Mouse (Mus musculus) c-Kit-negative CD71-positive TER-119-positive erythroid progenitor cells, embryonic 14.5 days (primary cell): ENCODE results near the gene AC109138.7.

ENCODE experiments used
- DNase-seq: peaks from one replicate; pipeline ENCODE4 v3.0.0-alpha.2; 2013; ENCODE audit warnings: low read depth, low spot score

Gene AC109138.7

DNA sequence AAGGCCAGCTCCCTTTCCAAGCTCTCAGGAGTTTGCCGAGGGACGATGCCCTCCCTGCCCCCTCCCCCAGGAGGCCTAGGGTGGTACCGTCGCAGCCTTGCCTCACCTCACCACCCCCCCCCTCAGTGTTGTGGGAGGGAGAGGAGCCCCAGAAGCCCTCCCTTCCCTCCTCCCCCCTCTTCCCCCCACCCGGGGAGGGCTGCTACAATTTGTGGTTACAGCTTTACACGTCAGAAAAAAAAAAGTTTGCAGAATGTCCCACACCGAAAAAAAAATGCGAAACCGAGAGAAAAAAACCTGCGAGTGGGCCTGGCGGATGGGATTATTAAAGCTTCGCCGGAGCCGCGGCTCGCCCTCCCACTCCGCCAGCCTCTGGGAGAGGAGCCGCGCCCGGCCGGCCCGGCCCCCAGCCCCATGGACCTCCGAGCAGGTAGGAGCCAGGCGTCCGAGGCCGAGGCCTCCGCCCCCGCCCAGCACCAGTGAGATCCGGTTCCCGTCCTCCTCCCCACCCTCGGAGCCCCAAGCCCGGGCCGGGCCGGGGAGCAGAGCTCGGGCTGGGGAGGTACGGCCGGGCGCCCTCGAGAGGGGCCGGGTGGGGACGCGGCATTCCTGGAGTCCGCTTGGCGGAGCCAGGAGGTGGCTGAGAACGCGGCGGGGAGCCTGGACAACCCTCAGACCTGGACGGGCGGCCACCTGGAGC, at the start of gene AC109138.7, which contains the start of gene Clcf1:
Gene AC109138.7 (plus strand): TSS at position 287 of the 700 bp plus-strand sequence.
Gene Clcf1 (plus strand): TSS at position 168 of the 700 bp plus-strand sequence.
- no peak for DNase-seq

- DNase-seq: no peak
Measured at GRCm38 (mm10) chr19:4164721-4165120, 49.4 kb upstream of the AC109138.7 start.

- DNase-seq: no peak
Measured at GRCm38 (mm10) chr19:4166678-4167476, 47.3 kb upstream of the AC109138.7 start.

DNA sequence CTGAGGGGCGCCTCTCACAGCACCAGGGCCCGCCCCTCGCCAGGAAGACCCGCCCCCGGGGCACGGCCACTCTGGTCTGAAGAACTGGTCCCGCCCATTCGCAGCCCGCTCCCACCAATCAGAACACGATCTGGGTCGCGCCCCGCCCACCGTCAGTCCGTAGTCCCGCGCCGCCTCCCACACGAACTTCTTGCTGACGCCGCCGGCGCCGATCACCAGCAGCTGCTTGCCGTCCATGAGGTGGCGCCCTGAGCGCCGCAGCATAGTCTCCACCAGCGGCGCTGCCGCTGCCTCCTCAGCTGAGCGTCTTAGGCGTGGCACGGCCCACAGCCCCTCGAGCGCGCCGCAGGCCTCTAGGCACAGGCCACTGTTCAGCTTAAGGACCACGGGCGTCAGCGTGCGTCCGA, 44.8 kb upstream of the AC109138.7 start:
- peak; percentile 95 for DNase-seq

- no peak for DNase-seq
Measured at GRCm38 (mm10) chr19:4169810-4170209, 44.3 kb upstream of the AC109138.7 start.

DNA sequence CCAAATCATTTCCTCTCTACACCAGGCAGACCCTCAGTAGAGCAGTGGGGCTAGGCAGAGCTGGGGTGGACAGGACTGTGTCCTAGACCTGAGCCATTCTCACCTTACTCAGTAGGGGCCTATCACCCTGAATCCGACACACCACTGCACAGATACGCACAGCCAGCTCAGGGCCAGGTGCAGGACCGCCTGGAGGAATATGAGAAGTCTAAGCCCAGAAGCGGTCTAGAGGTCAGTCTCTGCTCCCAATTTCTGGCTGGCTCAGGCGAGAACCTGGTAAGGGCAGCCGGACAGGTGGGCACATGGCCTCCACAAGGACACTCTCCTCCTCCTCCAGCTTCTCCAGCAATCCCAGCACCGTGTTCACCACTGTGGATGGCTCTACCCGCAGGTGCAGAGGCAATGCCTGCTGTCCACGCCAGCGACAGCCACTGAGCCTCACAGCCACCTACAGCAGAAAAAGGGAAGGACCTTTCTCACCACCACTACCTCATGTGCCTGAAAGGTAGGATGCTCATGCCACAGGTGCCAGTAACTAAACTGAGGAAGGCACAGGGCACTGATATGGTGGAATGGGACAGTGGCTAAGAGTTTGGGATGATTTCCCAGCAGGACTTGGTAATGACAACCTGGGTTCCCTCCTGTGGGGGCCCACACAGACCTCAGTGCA, 43.3 kb upstream of the AC109138.7 start:
- DNase-seq: no peak

GRCm38 (mm10) chr19:4171393-4172290, 42.5 kb upstream of the AC109138.7 start:
- no peak for DNase-seq

DNA sequence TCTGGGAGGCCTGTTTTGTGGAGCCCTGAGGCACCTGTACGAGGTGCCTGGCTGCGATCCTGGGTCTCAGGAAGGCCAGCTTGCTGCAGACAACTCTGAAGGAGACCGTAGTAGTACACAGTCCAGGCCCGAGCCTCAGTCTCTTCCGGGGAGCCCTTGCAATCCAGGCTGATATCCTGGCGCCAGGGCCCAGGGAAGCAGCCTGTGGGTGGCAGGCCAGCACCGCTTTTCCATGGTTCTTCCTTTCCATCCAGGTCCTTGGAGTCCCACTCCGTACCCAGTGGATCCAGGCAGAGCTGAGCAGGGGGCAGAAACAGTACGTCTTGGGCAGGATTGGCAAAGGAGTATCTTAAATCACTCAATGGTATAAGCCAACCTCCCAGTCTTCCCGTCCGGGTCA, 41.2 kb upstream of the AC109138.7 start:
- no peak for DNase-seq

GRCm38 (mm10) chr19:4175368-4175947, 38.7 kb upstream of the AC109138.7 start, which contains the start of gene Carns1:
TSS of gene Carns1 (minus strand) at chr19:4175479.
- no peak for DNase-seq

DNA sequence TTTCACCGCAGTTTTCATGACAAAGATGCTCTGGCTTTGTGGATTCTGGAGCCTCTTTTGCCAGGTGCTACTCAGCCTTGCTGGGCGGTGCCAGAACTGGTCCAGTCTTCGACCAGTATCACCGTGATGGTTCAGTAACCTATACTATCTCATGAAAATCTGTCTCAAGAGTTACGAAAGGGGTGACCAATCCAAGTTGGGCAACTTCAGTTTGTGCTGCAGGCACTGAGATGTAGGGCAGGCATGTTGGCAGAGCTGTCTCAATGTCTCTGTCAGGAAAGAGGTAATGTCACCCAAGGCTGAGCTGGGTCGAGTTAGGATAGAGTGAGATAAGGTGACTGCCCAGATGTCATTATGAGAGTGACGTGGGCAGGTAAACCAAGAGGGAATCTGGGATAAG, 33.7 kb upstream of the AC109138.7 start:
- no peak for DNase-seq

DNA sequence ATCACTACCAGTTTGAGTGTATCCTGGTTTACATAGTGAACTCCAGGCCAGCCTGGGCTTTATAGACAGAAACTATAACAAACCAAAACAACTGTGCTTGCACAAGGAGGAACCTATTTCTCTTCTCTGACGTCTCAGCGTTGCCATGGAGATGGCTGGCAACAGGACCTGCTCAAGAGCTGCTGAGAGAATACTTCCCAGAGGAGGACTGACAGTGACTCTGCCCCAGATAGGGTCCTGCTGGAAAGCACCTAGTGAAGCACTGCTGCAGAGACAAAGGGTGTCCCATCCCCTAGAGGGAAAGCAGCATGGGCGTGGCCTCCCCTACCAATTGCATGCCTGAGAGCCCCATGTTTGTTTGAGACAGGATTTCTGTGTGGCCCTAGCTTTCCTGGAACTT, 32.3 kb upstream of the AC109138.7 start:
- no peak for DNase-seq

DNA sequence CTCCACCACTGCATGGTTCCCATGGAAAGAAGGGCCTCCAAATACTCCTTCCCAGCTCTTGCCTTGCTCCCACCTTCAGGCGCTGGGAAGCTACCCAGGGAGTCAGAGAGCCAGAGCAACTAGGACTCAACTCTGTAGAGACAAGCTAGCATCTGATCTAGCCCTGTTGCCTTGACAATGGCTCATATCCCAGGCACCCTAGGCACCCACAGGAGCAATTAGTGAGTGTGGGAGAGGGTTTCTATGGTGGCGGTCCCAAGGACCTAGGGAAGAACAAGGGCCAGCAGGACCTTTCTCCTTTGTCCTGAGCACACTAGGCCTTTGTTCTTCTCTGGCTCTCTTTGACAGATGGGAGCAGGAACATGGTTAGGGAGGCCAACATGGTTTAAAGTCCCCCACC, 30.5 kb upstream of the AC109138.7 start:
- DNase-seq: no peak

DNA sequence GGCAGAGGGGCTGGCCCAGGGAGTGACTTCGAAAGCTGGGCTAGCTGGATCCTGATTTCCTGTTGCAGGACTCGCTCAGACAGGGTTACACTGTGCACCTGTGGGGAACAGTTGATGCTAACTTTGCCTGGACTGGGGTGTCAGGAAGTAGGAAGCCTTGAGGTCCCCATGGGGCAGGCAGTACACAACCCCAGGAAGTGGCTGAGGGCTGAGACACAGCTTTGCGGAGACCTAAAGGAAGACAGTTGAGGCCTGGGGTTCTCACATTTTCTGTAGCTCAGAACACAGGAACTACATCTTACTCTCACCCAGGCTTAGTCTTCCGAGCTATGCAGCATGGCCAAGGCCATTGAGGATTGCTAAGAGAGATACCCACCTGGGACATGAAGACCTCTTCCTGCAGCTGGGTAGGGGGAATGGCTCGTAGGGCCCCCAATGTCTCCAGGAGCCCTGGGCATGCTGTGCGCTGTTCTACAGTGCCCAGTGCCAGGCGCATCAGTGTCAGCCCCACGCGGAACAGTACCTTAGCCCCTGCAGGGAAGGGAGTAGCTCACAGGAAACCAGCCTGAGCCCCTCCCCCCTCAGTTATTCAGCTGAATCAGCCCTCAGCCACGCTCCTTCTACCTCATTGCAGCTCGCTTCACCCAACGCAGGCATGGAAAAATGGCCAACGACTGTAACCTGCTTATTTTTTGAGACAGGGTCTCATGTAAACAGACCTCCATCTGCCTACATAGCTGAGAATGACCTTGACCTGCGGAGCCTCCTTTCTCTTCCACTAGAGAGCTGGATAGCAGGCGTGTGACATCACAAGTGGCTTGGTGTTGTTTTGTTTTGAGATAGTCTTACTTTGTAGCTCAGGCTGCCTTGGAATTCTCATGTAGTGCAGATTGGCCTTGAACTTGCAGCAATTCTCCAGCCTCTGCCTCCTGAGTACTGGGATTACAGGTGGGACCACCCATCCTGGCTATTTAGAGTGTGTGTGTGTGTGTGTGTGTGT, 28.9 kb upstream of the AC109138.7 start:
- no peak for DNase-seq

GRCm38 (mm10) chr19:4187303-4187702, 26.9 kb upstream of the AC109138.7 start:
- DNase-seq: no peak

DNA sequence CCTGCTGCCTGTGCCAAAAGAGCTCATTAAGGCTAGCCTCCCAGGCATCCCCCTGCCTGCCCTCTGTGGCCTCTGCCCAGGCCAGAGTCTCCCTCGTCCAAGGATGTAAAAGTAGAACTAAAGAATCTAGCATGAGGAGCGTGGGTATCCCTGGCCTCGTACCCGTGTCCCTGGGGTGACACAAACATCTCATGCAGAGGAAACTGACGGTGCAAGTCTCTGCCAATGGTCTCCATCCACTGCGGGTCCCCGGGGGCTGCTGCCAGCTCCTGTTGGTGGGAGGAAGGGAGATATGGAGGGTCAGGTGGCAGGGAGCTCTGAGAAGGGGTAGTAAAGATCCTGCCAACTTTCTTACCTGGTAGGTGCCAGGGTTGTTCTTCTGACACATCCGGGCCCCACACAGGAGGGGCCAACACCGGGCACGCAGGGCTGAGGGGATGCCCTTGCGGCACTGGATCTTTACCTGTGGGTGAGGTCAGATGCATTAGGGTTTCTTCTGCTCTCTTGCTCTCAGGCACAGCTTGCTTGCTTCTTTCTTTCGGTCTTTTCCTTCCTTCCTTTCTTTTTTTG, 25.0 kb upstream of the AC109138.7 start:
- DNase-seq: no peak

- DNase-seq: no peak
Measured at GRCm38 (mm10) chr19:4190831-4191334, 23.3 kb upstream of the AC109138.7 start, which contains the start of gene Tbc1d10c. TSS of gene Tbc1d10c (minus strand) at chr19:4191284.

DNA sequence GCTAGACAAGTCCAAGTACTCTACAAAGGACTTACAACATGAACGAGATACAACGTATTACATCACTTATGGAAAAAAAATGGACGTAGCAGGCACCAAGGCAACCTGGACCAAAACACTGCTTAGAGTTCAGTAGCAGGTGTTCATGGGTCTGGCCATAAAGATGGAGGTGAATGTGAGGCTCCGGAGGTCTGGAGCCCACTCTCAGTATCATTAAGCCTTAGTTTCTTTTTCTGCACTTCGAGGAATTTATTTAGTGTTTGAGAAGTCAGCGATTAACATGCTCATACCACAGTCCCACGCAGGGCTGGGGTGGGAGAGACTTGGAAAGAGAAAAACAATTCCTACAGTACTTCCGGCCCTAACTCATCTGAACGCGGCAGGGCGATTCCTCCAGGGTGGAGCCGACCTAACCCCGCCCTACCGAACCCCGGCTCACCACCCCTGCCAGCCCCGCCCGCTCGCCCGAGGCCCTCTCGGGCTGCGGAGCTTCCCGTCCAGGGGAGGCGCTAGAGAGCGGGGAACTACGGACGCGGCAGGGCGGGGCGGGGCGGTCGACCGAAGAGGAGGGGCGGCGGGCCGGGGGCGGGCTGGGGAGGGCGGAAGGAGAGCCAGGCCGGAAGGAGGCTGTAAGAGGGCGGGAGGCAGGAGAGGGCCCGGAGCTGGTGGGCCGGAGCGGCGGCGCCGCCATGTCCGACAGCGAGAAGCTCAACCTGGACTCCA, 22.5 kb upstream of the AC109138.7 start, which contains the start of gene Ppp1ca:
Gene Ppp1ca (plus strand): TSS at position 538 of the 723 bp plus-strand sequence.
- DNase-seq: peak; percentile 90
